Mouse (Mus musculus) cerebellum, postnatal 36 days (tissue): ENCODE measurements around the gene Nup133.

Source experiments
- DNase-seq, 2 experiments: peaks; one replicate each; pipeline ENCODE4 v3.0.0; 2021 to 2022; ENCODE audit warnings: mixed read lengths in 2 of 2

Gene Nup133

GRCm38 (mm10) chr8:123950077-123950802 is 1.2 kb upstream of the Nup133 start:
- DNase-seq: peak; percentile 61 to 66

GRCm38 (mm10) chr8:123949686-123949986 is 571 bp upstream of the Nup133 start:
- no peak for DNase-seq

DNA sequence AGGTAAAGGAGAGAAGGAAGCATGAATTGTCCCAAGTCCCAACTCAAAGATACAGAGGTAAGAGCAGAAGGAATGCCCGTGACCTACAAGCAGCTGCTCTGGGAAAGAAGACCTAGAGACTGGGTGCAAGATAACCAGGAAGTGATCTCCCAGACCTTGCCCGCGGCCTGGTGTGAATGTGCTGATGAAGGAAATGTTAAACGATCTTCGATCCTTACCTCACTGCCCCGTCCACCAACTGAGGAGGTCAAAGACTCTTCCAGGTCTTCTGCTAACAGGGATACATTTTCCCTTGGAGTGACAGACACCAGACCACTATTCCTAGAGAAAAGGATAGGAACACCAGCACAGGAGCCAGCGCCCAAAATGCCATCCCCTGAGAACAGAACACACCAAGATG is 20.0 kb downstream of the Nup133 start:
- DNase-seq: no peak

DNA sequence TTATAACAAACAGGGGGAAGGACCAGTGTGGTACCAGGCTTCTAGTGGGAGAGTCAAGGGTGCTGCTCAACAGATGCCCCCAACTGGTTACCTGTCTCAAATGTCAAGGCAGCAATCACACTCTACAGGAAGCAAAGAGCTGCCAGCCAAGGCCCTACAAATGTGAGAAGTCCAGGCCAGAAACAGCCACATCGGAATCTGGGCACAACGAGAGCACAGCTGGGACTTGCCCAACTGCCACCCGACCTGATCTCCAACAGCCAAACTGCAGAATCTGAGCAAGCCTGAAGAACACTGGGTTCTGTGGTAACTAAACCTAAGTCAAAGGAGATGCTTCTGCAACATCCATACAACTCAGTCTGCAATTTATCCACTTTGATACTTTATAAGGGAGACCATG is 23.4 kb downstream of the Nup133 start:
- DNase-seq: no peak

GRCm38 (mm10) chr8:123924719-123925118 is 24.3 kb downstream of the Nup133 start:
- peak; percentile 87 to 92 for DNase-seq

DNA sequence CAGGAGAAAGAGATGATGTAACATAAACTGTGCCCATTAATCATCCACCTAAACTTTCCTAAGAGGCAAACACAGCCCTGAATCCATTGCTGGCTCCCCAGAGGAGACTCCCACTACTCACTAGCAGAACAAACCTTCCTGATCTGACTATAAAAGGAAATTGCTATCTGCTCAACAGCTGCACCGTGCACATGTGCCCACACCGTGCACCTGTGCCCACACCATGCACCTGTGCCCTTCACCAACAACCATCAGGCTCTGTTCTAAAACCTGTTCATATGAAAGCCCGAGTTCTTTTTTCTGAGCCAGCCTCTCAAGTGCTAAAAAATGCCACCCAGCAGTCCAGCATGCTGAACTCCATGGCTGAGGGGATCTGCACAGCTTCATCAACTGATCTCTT is 34.4 kb downstream of the Nup133 start:
- DNase-seq: no peak

DNA sequence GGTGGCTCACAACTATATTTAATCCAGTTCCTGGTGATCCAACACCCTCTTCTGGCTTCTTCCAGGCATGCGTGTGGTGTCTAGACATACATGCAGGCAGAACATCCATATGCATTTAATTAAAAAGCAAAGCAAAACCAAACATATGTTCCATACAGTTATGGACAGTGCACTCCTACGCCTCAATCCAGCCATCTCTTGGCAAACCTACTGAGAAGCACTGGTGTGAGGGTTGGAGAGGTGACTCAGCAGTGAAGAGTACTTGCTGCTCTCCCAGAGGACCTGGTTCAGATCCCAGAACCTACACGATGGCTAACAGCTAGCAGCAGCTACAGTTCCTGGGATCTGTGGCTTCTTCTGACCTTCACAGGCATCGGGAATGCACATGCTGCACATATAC is 36.8 kb downstream of the Nup133 start:
- DNase-seq: no peak

- DNase-seq: no peak
Measured at GRCm38 (mm10) chr8:123907604-123908003, 41.5 kb downstream of the Nup133 start.

DNA sequence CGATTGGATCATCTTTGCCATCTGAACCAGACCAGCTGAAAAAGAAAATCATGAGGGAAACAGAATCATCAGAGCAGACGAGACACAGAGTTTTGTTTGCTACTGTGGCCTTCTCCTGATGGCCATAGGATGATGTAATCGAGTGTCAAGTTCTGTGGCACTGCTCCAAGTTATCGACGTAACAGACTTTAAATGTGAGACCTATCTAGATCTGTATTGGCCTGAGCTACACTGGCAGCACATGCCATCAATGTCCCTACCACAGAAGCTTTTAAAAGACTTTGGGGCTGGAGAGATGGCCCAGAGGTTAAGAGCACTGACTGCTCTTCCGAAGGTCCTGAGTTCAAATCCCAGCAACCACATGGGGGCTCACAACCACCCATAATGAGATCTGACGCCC is 46.4 kb downstream of the Nup133 start:
- DNase-seq: no peak

- DNase-seq: no peak
Measured at GRCm38 (mm10) chr8:123899366-123899765, 49.7 kb downstream of the Nup133 start.

DNA sequence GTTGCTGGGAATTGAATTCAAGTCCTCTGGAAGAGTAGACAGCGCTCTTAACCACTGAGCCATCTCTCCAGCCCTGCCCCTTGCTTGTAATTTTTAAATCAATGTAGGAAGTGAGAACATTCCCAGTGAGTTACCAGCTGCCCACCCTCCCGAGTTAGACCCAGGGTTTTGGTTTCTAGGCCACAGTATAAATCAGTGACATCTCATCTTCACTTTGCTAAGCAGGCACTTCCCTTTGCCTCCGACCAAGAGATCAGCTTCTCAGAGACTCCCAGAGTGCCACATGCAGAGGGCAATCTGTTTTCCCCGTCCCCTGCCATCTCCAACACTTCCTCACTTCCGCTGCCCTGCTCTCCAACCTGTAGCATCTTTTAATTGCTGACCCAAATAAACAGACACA is 50.5 kb downstream of the Nup133 start:
- peak in 1 of 2 experiments; percentile 35 for DNase-seq

GRCm38 (mm10) chr8:123896774-123897173 is 52.3 kb downstream of the Nup133 start:
- DNase-seq: no peak

- no peak for DNase-seq
Measured at GRCm38 (mm10) chr8:123896366-123896761, 52.7 kb downstream of the Nup133 start.

DNA sequence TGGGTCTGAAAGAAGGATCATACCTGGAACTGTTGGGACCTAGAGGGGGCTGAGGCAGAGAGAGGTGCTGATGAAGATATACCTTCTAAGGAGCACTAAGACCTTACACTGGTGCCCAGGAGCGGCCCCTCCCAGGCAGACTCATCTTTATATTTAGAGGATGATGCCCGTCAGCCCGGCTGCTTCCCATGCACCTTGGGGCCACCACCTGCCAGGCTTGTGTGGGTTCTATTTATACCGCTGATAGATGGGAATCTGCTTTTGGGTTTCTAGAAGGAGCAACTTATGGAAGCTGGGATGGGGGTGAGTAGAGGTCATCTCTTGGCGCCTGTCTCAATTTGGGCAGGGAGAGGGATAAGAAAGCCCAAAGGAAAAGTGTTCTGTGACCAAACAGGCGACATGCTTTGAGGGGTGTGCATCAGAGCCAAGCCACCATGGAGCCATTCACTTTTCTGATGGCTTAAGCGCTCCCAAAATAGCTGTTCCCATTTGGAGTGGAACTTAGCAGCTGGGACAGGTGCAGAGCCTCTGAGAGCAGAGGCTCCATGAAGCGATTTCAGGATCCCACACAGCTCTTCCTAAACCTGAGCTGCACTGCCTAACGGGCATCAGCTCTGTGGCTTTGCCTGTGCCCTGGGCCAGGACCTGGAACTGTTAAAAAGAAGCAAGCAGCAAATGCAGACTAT is 53.2 kb downstream of the Nup133 start:
- peak; percentile 48 to 49 for DNase-seq

- no peak for DNase-seq
Measured at GRCm38 (mm10) chr8:123895230-123895629, 53.8 kb downstream of the Nup133 start.

- no peak for DNase-seq
Measured at GRCm38 (mm10) chr8:123894502-123895097, 54.5 kb downstream of the Nup133 start, which contains the start of gene Acta1. Gene Acta1, minus strand, starts transcription at chr8:123894751.

DNA sequence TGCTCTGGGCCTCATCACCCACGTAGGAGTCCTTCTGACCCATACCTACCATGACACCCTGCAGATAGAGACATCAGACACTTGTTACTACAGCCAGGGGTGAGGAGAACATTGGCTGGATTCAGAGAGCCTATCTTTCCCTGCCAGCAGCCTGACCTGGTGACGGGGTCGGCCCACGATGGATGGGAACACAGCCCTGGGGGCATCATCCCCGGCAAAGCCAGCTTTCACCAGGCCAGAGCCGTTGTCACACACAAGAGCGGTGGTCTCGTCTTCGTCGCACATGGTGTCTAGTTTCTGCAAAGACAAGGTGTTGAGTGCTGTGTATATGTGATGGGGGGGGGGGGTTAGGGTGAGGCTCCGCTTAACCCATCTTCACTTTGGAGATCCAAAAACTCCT is 55.7 kb downstream of the Nup133 start:
- no peak for DNase-seq

DNA sequence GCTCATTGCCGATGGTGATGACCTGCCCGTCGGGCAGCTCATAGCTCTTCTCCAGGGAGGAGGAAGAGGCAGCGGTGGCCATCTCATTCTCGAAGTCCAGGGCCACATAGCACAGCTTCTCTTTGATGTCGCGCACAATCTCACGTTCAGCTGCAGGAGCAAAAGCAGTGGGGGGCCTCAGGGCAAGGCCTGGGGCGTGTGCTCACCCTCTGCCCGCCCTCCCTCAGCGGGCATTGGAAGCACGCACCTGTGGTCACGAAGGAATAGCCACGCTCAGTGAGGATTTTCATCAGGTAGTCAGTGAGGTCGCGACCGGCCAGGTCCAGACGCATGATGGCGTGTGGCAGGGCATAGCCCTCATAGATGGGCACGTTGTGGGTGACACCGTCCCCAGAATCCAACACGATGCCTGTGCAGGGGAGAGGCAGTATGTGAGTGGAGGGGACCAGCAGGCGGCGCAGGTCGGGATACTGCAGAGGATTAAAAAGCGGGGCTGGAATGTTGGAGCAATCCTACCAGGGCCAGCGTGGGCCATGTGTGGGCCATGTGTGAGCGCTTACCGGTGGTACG is 56.4 kb downstream of the Nup133 start:
- peak; percentile 43 to 47 for DNase-seq

DNA sequence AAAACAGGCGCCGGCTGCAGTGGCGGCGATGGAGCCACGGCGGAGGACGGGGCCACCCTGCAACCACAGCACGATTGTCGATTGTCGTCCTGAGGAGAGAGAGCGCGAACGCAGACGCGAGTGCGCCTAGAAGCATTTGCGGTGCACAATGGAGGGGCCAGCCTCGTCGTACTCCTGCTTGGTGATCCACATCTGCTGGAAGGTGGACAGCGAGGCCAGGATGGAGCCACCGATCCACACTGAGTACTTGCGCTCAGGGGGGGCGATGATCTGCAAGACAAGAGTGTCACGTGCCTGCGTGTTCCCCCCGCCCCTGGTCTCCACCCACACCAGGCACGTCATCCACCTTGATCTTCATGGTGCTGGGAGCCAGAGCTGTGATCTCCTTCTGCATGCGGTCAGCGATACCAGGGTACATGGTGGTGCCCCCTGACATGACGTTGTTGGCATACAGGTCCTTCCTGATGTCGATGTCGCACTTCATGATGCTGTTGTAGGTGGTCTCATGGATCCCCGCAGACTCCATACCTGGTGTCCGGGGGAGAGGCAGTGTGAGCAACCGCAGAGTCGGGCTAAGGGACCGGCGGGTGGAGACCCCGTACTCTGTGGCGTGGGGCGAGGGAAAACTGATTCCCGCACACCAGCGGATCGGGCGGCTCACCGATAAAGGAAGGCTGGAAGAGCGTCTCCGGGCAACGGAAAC is 57.0 kb downstream of the Nup133 start:
- DNase-seq: peak; percentile 91 to 92

- peak; percentile 75 to 77 for DNase-seq
Measured at GRCm38 (mm10) chr8:123891271-123891670, 57.8 kb downstream of the Nup133 start.

- DNase-seq: no peak
Measured at GRCm38 (mm10) chr8:123889797-123890196, 59.3 kb downstream of the Nup133 start.

DNA sequence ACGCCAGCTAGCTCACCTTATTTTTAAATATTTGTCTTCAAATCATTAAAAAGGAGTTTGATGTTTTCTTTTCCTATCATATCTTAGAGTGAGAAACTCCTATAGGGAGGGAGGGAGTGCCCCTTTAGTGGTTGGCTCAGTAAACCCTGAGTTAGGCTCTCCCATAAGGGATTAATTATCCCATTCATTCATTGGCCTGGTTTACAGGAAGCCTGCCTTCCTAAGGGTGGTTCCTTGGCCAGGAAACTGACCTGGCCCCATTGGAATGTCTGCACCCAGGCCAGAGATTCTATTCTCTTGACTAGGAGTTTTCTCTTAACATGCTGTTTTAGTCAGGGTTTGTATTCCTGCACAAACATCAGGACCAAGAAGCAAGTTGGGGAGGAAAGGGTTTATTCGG is 61.1 kb downstream of the Nup133 start:
- no peak for DNase-seq

- no peak for DNase-seq
Measured at GRCm38 (mm10) chr8:123887163-123887562, 61.9 kb downstream of the Nup133 start.
